Mouse (Mus musculus): ENCODE measurements around the gene Gm49510. TPM values are rescaled to one million over a fixed set of nuclear protein-coding genes. Genes with fewer than 3 reads are reported as not detected.

Gene Gm49510
- polyA plus RNA-seq, 1 experiment: 8.0 TPM

- Histone ChIP-seq H3K4me1 (no peaks in the 10 kb centered on the region; the same call in 1 of the 2 replicates), H3K9me3 (no peaks in the 10 kb centered on the region), H3K4me3 (replicated peaks) (no peak overlapping the region), H3K36me3 (replicated peaks; ENCODE audit: low read length) (peaks cover 28% of the 10 kb centered on the region), H3K27me3 (replicated peaks) (peaks cover 42% of the 10 kb centered on the region)
- TF ChIP-seq GATA1 (IDR thresholded peaks at IDR 0.05; ENCODE audit: borderline replicate concordance, low read length): no peak
- no peak for TF ChIP-seq FLI1 (IDR thresholded peaks at IDR 0.05; ENCODE audit: low read length)
Measured at GRCm38 (mm10) chr15:78955663-78956062, 56.2 kb downstream of the Gm49510 start.

DNA sequence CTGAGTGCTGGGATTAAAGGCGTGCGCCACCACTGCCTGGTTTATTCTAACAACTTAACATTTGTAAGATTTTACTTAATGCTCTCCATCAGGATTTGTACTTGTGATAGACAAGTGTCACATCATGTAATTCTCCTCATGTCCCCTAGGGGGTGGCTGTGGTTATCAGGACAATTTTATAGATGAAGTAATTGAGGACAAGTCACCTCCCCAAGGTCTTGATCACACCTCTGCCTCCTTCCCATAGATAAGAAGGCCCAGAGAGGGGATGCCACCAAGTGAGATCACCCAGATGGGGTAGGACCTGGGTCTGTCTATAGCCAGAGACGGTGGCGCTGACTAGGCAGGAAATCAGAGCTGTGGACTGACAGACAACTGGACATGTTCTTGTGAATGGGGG is 56.9 kb downstream of the Gm49510 start:
- H3K27me3 ChIP-seq (replicated peaks): peaks cover 43% of the 10 kb centered on the region
- no peaks in the 10 kb centered on the region; the same call in 1 of the 2 replicates for H3K4me1 ChIP-seq
- H3K36me3 ChIP-seq (replicated peaks; ENCODE audit: low read length): peaks cover 32% of the 10 kb centered on the region
- no peaks in the 10 kb centered on the region for H3K9me3 ChIP-seq
- no peak for TF ChIP-seq FLI1 (IDR thresholded peaks at IDR 0.05; ENCODE audit: low read length)
- TF ChIP-seq GATA1 (IDR thresholded peaks at IDR 0.05; ENCODE audit: borderline replicate concordance, low read length): no peak
- H3K4me3 ChIP-seq (replicated peaks): no peak overlapping the region

DNA sequence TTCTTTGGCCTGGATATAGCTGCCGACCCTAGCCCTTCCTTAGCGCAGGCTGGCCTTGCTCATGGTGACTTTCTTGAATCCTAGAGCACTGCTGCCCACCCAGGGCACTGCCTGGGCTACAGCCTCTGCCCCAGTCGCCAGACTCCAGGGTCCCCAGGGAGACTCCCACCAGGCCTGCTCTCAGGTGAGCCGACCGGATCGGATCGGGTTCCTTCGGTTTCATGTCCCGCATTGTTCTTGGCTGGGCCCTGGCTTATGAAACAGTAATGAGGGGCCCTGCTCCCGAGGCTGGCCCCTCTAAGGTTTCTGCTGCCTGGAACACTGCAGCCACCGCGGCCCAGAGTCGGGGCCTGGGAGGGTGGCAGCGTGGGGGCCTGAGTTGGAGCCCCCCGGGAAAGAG is 57.6 kb downstream of the Gm49510 start:
- Histone ChIP-seq H3K27me3 (replicated peaks) (peaks cover 46% of the 10 kb centered on the region), H3K9me3 (no peaks in the 10 kb centered on the region), H3K36me3 (replicated peaks; ENCODE audit: low read length) (peaks cover 27% of the 10 kb centered on the region), H3K4me3 (replicated peaks) (no peak overlapping the region), H3K4me1 (no peaks in the 10 kb centered on the region; the same call in 1 of the 2 replicates)
- no peak for TF ChIP-seq FLI1 (IDR thresholded peaks at IDR 0.05; ENCODE audit: low read length)
- TF ChIP-seq GATA1 (IDR thresholded peaks at IDR 0.05; ENCODE audit: borderline replicate concordance, low read length): no peak

- peaks cover 39% of the 10 kb centered on the region for H3K27me3 ChIP-seq (replicated peaks)
Measured at GRCm38 (mm10) chr15:78959537-78959936, 60.1 kb downstream of the Gm49510 start.

GRCm38 (mm10) chr15:78960088-78960487 is 60.6 kb downstream of the Gm49510 start:
- Histone ChIP-seq H3K36me3 (replicated peaks; ENCODE audit: low read length) (peaks cover 17% of the 10 kb centered on the region), H3K4me3 (replicated peaks) (no peak overlapping the region), H3K27me3 (replicated peaks) (peaks cover 44% of the 10 kb centered on the region), H3K4me1 (peaks cover 6% of the 10 kb centered on the region; the same call in 1 of the 2 replicates), H3K9me3 (no peaks in the 10 kb centered on the region)
- TF ChIP-seq FLI1 (IDR thresholded peaks at IDR 0.05; ENCODE audit: low read length) (no peak), GATA1 (IDR thresholded peaks at IDR 0.05; ENCODE audit: borderline replicate concordance, low read length) (no peak)

More at GRCm38 (mm10) chr15:78959537-78959936, 60.1 kb downstream of the Gm49510 start:
- peaks cover 17% of the 10 kb centered on the region for H3K36me3 ChIP-seq (replicated peaks; ENCODE audit: low read length)
- no peak for TF ChIP-seq GATA1 (IDR thresholded peaks at IDR 0.05; ENCODE audit: borderline replicate concordance, low read length)
- TF ChIP-seq FLI1 (IDR thresholded peaks at IDR 0.05; ENCODE audit: low read length): no peak
- peaks cover 6% of the 10 kb centered on the region; the same call in 1 of the 2 replicates for H3K4me1 ChIP-seq
- H3K9me3 ChIP-seq: no peaks in the 10 kb centered on the region
- no peak overlapping the region for H3K4me3 ChIP-seq (replicated peaks)

GRCm38 (mm10) chr15:78962885-78963284 is 63.4 kb downstream of the Gm49510 start:
- H3K4me1 ChIP-seq: peaks cover 6% of the 10 kb centered on the region; the same call in 1 of the 2 replicates
- H3K27me3 ChIP-seq (replicated peaks): peaks cover 58% of the 10 kb centered on the region
- peaks cover 26% of the 10 kb centered on the region for H3K36me3 ChIP-seq (replicated peaks; ENCODE audit: low read length)
- H3K4me3 ChIP-seq (replicated peaks): no peak overlapping the region
- TF ChIP-seq FLI1 (IDR thresholded peaks at IDR 0.05; ENCODE audit: low read length) (no peak), GATA1 (IDR thresholded peaks at IDR 0.05; ENCODE audit: borderline replicate concordance, low read length) (no peak)
- H3K9me3 ChIP-seq: no peaks in the 10 kb centered on the region

Other genes with a start within 250 kb of the Gm49510 start
- gene Elfn2, start 180.9 kb upstream of the Gm49510 start, polyA plus RNA-seq (2012; ENCODE audit: insufficient read depth, low replicate concordance): 0.26 and 0.28 TPM in 2 replicates
- 36.6 and 48.4 TPM in 2 replicates for gene Mfng, start 126.2 kb upstream of the Gm49510 start, polyA plus RNA-seq (2012; ENCODE audit: insufficient read depth, low replicate concordance)
- 1.5 and 2.1 TPM in 2 replicates for gene Card10, start 96.6 kb upstream of the Gm49510 start, polyA plus RNA-seq (2012; ENCODE audit: insufficient read depth, low replicate concordance)
- gene Cdc42ep1, start 57.0 kb upstream of the Gm49510 start, polyA plus RNA-seq (2012; ENCODE audit: insufficient read depth, low replicate concordance): 1.2 and 3.7 TPM in 2 replicates
- not detected in 2 replicates for gene Lgals2, start 44.1 kb upstream of the Gm49510 start, polyA plus RNA-seq (2012; ENCODE audit: insufficient read depth, low replicate concordance)
- gene Gga1, start 22.5 kb upstream of the Gm49510 start, polyA plus RNA-seq (2012; ENCODE audit: insufficient read depth, low replicate concordance): 198 and 388 TPM in 2 replicates
- gene Sh3bp1, start 101 bp downstream of the Gm49510 start, polyA plus RNA-seq (2012; ENCODE audit: insufficient read depth, low replicate concordance): 1,441 and 3,817 TPM in 2 replicates
- 8.6 and 29.8 TPM in 2 replicates for gene Pdxp, start 14.3 kb downstream of the Gm49510 start, polyA plus RNA-seq (2012; ENCODE audit: insufficient read depth, low replicate concordance)
- gene Lgals1, start 27.1 kb downstream of the Gm49510 start, polyA plus RNA-seq (2012; ENCODE audit: insufficient read depth, low replicate concordance): 75.3 and 689 TPM in 2 replicates
- gene Nol12, start 35.3 kb downstream of the Gm49510 start, polyA plus RNA-seq (2012; ENCODE audit: insufficient read depth, low replicate concordance): 16.3 and 19.1 TPM in 2 replicates
- 97.8 and 237 TPM in 2 replicates for gene Triobp, start 48.1 kb downstream of the Gm49510 start, polyA plus RNA-seq (2012; ENCODE audit: insufficient read depth, low replicate concordance)
- gene H1f0, start 128.8 kb downstream of the Gm49510 start, polyA plus RNA-seq (2012; ENCODE audit: insufficient read depth, low replicate concordance): 211 and 406 TPM in 2 replicates
- gene Galr3, start 142.2 kb downstream of the Gm49510 start, polyA plus RNA-seq (2012; ENCODE audit: insufficient read depth, low replicate concordance): 10.8 and 18.1 TPM in 2 replicates
- 32.5 and 90.9 TPM in 2 replicates for gene Ankrd54, start 163.2 kb downstream of the Gm49510 start, polyA plus RNA-seq (2012; ENCODE audit: insufficient read depth, low replicate concordance)
- gene Eif3l, start 175.5 kb downstream of the Gm49510 start, polyA plus RNA-seq (2012; ENCODE audit: insufficient read depth, low replicate concordance): 9.1 and 10.8 TPM in 2 replicates
- 2.0 and 8.4 TPM in 2 replicates for gene Micall1, start 209.2 kb downstream of the Gm49510 start, polyA plus RNA-seq (2012; ENCODE audit: insufficient read depth, low replicate concordance)
- gene Polr2f, start 241.3 kb downstream of the Gm49510 start, polyA plus RNA-seq (2012; ENCODE audit: insufficient read depth, low replicate concordance): 56.4 and 173 TPM in 2 replicates
- gene 1700088E04Rik, start 241.6 kb downstream of the Gm49510 start, polyA plus RNA-seq (2012; ENCODE audit: insufficient read depth, low replicate concordance): 4.1 TPM in 1 of 2 replicates, not detected in the other